ENCODE assay signal across 11 mouse cellular contexts in the genomic region with DNA sequence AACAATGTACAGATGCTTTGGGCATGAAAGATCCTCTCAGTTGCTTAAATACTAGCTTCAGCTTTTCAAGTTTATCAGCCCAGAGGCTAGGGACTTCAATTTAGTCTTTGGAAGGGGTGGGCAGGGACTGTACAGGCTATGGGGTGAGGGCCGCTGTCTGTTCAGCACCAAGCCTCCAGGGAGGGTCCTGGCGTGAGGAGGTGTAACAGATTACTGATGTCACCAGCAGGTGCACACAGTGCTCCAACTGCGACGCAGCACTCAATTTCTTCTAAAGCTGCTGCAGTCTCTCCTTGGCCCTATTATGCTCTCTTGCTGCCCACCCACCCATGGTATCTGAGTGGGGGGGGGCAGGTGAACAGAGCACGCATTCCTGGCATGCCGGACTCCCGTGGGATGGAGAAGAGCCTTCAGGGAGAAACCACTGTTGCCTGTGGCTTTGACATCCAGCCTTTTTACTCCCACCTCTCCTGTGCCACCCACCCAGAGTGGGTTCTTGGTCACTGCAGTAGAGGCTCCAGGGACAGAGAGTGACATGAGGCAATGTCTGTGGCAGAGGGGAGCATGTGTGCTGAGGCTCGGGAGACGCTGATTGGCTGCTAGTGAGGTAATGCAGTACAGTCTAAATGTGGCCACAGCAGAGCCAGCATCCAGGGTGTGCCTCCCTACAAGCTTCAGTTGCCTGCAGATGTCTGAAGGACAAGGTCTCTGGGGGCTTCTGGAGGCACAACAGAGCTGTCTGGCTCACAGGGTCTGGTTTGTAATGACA.
DNase-seq lines count a peak whose midpoint lies in the region; ATAC-seq and TF ChIP-seq lines count a peak whose summit lies in the region.
"Had no signal": no experiment of that assay in that cellular context is flagged by ENCODE, and none has a peak within 500 bp of the region (broad histone marks: within the 10 kb centered on the region; RNA-seq: fewer than 3 reads in every experiment).

No protein-coding gene starts in this region.

- ATAC-seq in midbrain, embryonic 11.5 days (ENCODE audit: low FRiP score): 0 out of 2 replicates have a peak, but pooled peaks have one; percentile 42
- no peak for ATAC-seq in erythroblast, adult 5-6 weeks (replicated peaks; ENCODE audit: low FRiP score, poor library complexity, severe bottlenecking)
- ATAC-seq in granulocyte monocyte progenitor cell, adult 5-6 weeks (replicated peaks; ENCODE audit: poor library complexity, severe bottlenecking): no peak
- ATAC-seq: liver, postnatal 0 days had no signal

- intact Hi-C loops in left cerebral cortex, postnatal 36 days (cut with DNase I): no loop called here

- no peak overlapping the region for H3K4me3 ChIP-seq in midbrain, embryonic 11.5 days (ENCODE audit: low read depth, low read length)
- no peak overlapping the region for H3K4me3 ChIP-seq in midbrain, embryonic 10.5 days
- no peak overlapping the region for H3K4me3 ChIP-seq in hindbrain, embryonic 10.5 days
- H3K4me3 ChIP-seq in thymus, adult 2 months (ENCODE audit: control insufficient read depth, insufficient read depth, low read length): no peak overlapping the region
- H3K4me3 ChIP-seq: kidney, embryonic 15.5 days had no signal

- H3K9ac ChIP-seq in midbrain, embryonic 11.5 days (ENCODE audit: low read length): no peak overlapping the region
- H3K9ac ChIP-seq: kidney, embryonic 15.5 days; liver, postnatal 0 days had no signal

- no peak for TF ChIP-seq CTCF in thymus, adult 2 months (IDR thresholded peaks at IDR 0.05; ENCODE audit: borderline replicate concordance, control insufficient read depth, extremely low read depth, insufficient read depth, low read length, poor library complexity)

- H3K36me3 ChIP-seq in midbrain, embryonic 11.5 days (ENCODE audit: control insufficient read depth, insufficient read depth, low read length): no peaks in the 10 kb centered on the region
- H3K36me3 ChIP-seq in midbrain, embryonic 10.5 days: no peaks in the 10 kb centered on the region
- no peaks in the 10 kb centered on the region for H3K36me3 ChIP-seq in hindbrain, embryonic 10.5 days
- H3K36me3 ChIP-seq in thymus, adult 2 months (ENCODE audit: control insufficient read depth, insufficient read depth, low read length): no peaks in the 10 kb centered on the region
- H3K36me3 ChIP-seq: G1E; kidney, embryonic 15.5 days had no signal

- no peaks in the 10 kb centered on the region for H3K9me3 ChIP-seq in midbrain, embryonic 11.5 days (ENCODE audit: control insufficient read depth, low read length)
- no peaks in the 10 kb centered on the region for H3K9me3 ChIP-seq in midbrain, embryonic 10.5 days (replicated peaks)
- H3K9me3 ChIP-seq in hindbrain, embryonic 10.5 days: no peaks in the 10 kb centered on the region
- H3K9me3 ChIP-seq: G1E; kidney, embryonic 15.5 days had no signal

- 65% methylated on average over 9 of the region's 9 CpGs for WGBS in midbrain, embryonic 11.5 days
- 74% methylated on average over 9 of the region's 9 CpGs for WGBS in midbrain, embryonic 10.5 days
- 70% methylated on average over 9 of the region's 9 CpGs for WGBS in hindbrain, embryonic 10.5 days
- WGBS in thymus, adult 2 months: 72% methylated on average over 9 of the region's 9 CpGs

- peak; percentile 39 for DNase-seq in midbrain, embryonic 11.5 days (ENCODE audit: low spot score, missing footprints)
- DNase-seq in midbrain, embryonic 10.5 days (ENCODE audit: low spot score): no peak
- no peak for DNase-seq in hindbrain, embryonic 10.5 days (ENCODE audit: low spot score)
- peak; percentile 75 to 79 for DNase-seq in left cerebral cortex, postnatal 36 days (ENCODE audit: low spot score in 2 of 2)
- peak; percentile 3 for DNase-seq in right cerebral cortex, postnatal 4 days
- no peak for DNase-seq in thymus, adult 2 months
- DNase-seq: liver, postnatal 0 days had no signal

- H3K27ac ChIP-seq in midbrain, embryonic 11.5 days (ENCODE audit: low read depth, low read length): no peak overlapping the region
- no peak overlapping the region for H3K27ac ChIP-seq in midbrain, embryonic 10.5 days (replicated peaks)
- H3K27ac ChIP-seq in hindbrain, embryonic 10.5 days: 0 out of 2 replicates have a peak overlapping the region, but pooled peaks have one; percentile 12
- no peak overlapping the region for H3K27ac ChIP-seq in thymus, adult 2 months (ENCODE audit: control insufficient read depth, insufficient read depth, low read length)
- H3K27ac ChIP-seq: kidney, embryonic 15.5 days had no signal

- H3K4me2 ChIP-seq in midbrain, embryonic 11.5 days: no peak overlapping the region
- H3K4me2 ChIP-seq: kidney, embryonic 15.5 days had no signal

- H3K4me1 ChIP-seq in midbrain, embryonic 11.5 days (ENCODE audit: control insufficient read depth, insufficient read depth, low read length): no peaks in the 10 kb centered on the region
- H3K4me1 ChIP-seq in midbrain, embryonic 10.5 days: peaks cover 6% of the 10 kb centered on the region
- H3K4me1 ChIP-seq in hindbrain, embryonic 10.5 days (replicated peaks): peaks cover 9% of the 10 kb centered on the region; the same call in 1 of the 2 replicates
- no peaks in the 10 kb centered on the region for H3K4me1 ChIP-seq in thymus, adult 2 months (replicated peaks; ENCODE audit: control insufficient read depth, insufficient read depth, low read length)
- H3K4me1 ChIP-seq: kidney, embryonic 15.5 days had no signal

- no peaks in the 10 kb centered on the region for H3K27me3 ChIP-seq in midbrain, embryonic 11.5 days (ENCODE audit: control insufficient read depth, insufficient read depth, low read length)
- no peaks in the 10 kb centered on the region for H3K27me3 ChIP-seq in midbrain, embryonic 10.5 days (ENCODE audit: low read depth, poor library complexity, severe bottlenecking)
- no peaks in the 10 kb centered on the region for H3K27me3 ChIP-seq in hindbrain, embryonic 10.5 days (ENCODE audit: insufficient read depth, poor library complexity, severe bottlenecking)
- no peaks in the 10 kb centered on the region for H3K27me3 ChIP-seq in thymus, adult 2 months (ENCODE audit: control insufficient read depth, insufficient read depth, low read length)
- H3K27me3 ChIP-seq: kidney, embryonic 15.5 days had no signal

- no peak for TF ChIP-seq POLR2A in thymus, adult 2 months (IDR thresholded peaks at IDR 0.05; ENCODE audit: control insufficient read depth, extremely low read depth, insufficient read depth, low read length, poor library complexity)

Comparison
In these comparisons a context has a peak if more than half of its experiments do, and no peak if none do; other contexts are left out.
1. DNase-seq: peak in midbrain, embryonic 11.5 days (single experiment), left cerebral cortex, postnatal 36 days (2 of 2) and right cerebral cortex, postnatal 4 days (single experiment); none in midbrain, embryonic 10.5 days (single experiment), hindbrain, embryonic 10.5 days (single experiment) and thymus, adult 2 months (single experiment).